Mouse (Mus musculus) kidney, embryonic 14.5 days (tissue): ENCODE measurements around the gene Olfr1246. TPM values are rescaled to one million over a fixed set of nuclear protein-coding genes. Genes with fewer than 3 reads are reported as not detected.
"Not testable (repeated sequence)": the region's sequence is repeated elsewhere in the genome, so short reads cannot be mapped to it uniquely, and the experiment has no call there.

Experiments used
- ATAC-seq: fragments of 200-750 bp; cut with Nextera tagmentation; 2 replicates; pipeline ENCODE4 v1.8.0; 2017; ENCODE audit warnings: moderate number of reproducible peaks, mild to moderate bottlenecking, moderate TSS enrichment, moderate library complexity; ENCODE audit not compliant: low FRiP score, low TSS enrichment
- H3K27ac ChIP-seq: fragments of 300-500 bp; sonication (generic); 2 replicates; pipeline ENCODE4 v1.5.1; 2014; ENCODE audit warnings: low read depth, mild to moderate bottlenecking, low read length, moderate library complexity, mixed read lengths
- H3K27me3 ChIP-seq: fragments of 300-500 bp; sonication (generic); 2 replicates; pipeline ENCODE4 v1.6.1; 2014; ENCODE audit warnings: mild to moderate bottlenecking, low read length; ENCODE audit not compliant: control insufficient read depth, insufficient read depth
- H3K36me3 ChIP-seq: fragments of 300-500 bp; sonication (generic); 2 replicates; pipeline ENCODE4 v1.6.1; 2014; ENCODE audit warnings: low read length, mixed read lengths; ENCODE audit not compliant: control insufficient read depth, insufficient read depth
- H3K4me1 ChIP-seq: fragments of 300-500 bp; sonication (generic); 2 replicates; pipeline ENCODE4 v1.6.1; 2014; ENCODE audit warnings: low read length, mixed read lengths; ENCODE audit not compliant: control insufficient read depth, insufficient read depth
- H3K4me2 ChIP-seq: fragments of 300-500 bp; sonication (generic); replicated peaks from 2 replicates; pipeline ENCODE4 v1.6.1; 2014; ENCODE audit warnings: low read depth, mild to moderate bottlenecking, low read length
- H3K4me3 ChIP-seq: fragments of 300-500 bp; sonication (generic); 2 replicates; pipeline ENCODE4 v1.5.1; 2014; ENCODE audit warnings: mild to moderate bottlenecking, low read length
- H3K9ac ChIP-seq: fragments of 300-500 bp; sonication (generic); 2 replicates; pipeline ENCODE4 v1.6.1; 2014; ENCODE audit warnings: low read depth, mild to moderate bottlenecking, low read length, moderate library complexity
- H3K9me3 ChIP-seq: fragments of 300-500 bp; sonication (generic); 2 replicates; pipeline ENCODE4 v1.6.1; 2016; ENCODE audit warnings: low read length; ENCODE audit not compliant: control insufficient read depth
- WGBS: fragments of 180-500 bp; shearing (Covaris S2); extraction: QIAGEN DNeasy Blood & Tissue Kit; methylation state at CpG from one replicate; pipeline ENCODE4 v1.1.7; 2014; 5-methylcytosine and 5-hydroxymethylcytosine counted together
- polyA plus RNA-seq: library from polyadenylated mRNA; unstranded; fragments of >200 nt; fragmentation: Nextera tagmentation; extraction: Ambion mirVana; gene quantifications from 2 replicates; pipeline ENCODE4 v1.2.1, GENCODE M21; 2014

The Olfr1246 gene
- polyA plus RNA-seq: not detected in 2 replicates

- no peak within 1 kb of the TSS for H3K9ac ChIP-seq
- H3K27me3 ChIP-seq: no peaks in the 10 kb centered on the region
- H3K4me2 ChIP-seq: no peak within 1 kb of the TSS
- no peaks in the 10 kb centered on the region for H3K36me3 ChIP-seq
- H3K9me3 ChIP-seq: no peaks in the 10 kb centered on the region
- 79% methylated on average over 2 of the region's 2 CpGs for WGBS
- no peak within 1 kb of the TSS for H3K27ac ChIP-seq
- H3K4me1 ChIP-seq: no peaks in the 10 kb centered on the region
- H3K4me3 ChIP-seq: no peak within 1 kb of the TSS
- no peak for ATAC-seq
Observed at GRCm38 (mm10) chr2:89593057-89593456, at the start of gene Olfr1246. Gene Olfr1246 (minus strand): TSS chr2:89593157.

- no peak within 1 kb of the TSS for H3K4me2 ChIP-seq
- H3K27ac ChIP-seq: no peak within 1 kb of the TSS
- H3K27me3 ChIP-seq: no peaks in the 10 kb centered on the region
- WGBS: 89% methylated on average over 2 of the region's 2 CpGs
- no peaks in the 10 kb centered on the region for H3K4me1 ChIP-seq
- no peak within 1 kb of the TSS for H3K4me3 ChIP-seq
- ATAC-seq: no peak
- H3K9me3 ChIP-seq: no peaks in the 10 kb centered on the region
- H3K9ac ChIP-seq: no peak within 1 kb of the TSS
- no peaks in the 10 kb centered on the region for H3K36me3 ChIP-seq
Observed at GRCm38 (mm10) chr2:89634883-89635282, 41.9 kb upstream of the Olfr1246 start, which contains the start of gene Olfr1249. Gene Olfr1249 (minus strand): TSS chr2:89634983.

GRCm38 (mm10) chr2:89618145-89618544, 25.2 kb upstream of the Olfr1246 start, which contains the start of gene Olfr1248:
Gene Olfr1248 (minus strand): TSS chr2:89618245.
- not testable (repeated sequence) for H3K27me3 ChIP-seq, H3K4me1 ChIP-seq, ATAC-seq, H3K9ac ChIP-seq, H3K27ac ChIP-seq, H3K36me3 ChIP-seq, H3K4me2 ChIP-seq, H3K9me3 ChIP-seq, H3K4me3 ChIP-seq
- 91% methylated on average over 1 of the region's 1 CpGs for WGBS

GRCm38 (mm10) chr2:89614030-89614429, 21.1 kb upstream of the Olfr1246 start, which contains the start of gene Olfr1247:
Gene Olfr1247 (minus strand): TSS chr2:89614130.
- no peaks in the 10 kb centered on the region for H3K9me3 ChIP-seq
- no peak within 1 kb of the TSS for H3K4me2 ChIP-seq
- H3K27me3 ChIP-seq: no peaks in the 10 kb centered on the region
- H3K9ac ChIP-seq: no peak within 1 kb of the TSS
- H3K36me3 ChIP-seq: no peaks in the 10 kb centered on the region
- no peak for ATAC-seq
- H3K4me1 ChIP-seq: no peaks in the 10 kb centered on the region
- 85% methylated on average over 2 of the region's 2 CpGs for WGBS
- no peak within 1 kb of the TSS for H3K27ac ChIP-seq
- no peak within 1 kb of the TSS for H3K4me3 ChIP-seq

- Histone ChIP-seq H3K27me3 (no peaks in the 10 kb centered on the region), H3K27ac (no peak within 1 kb of the TSS), H3K9ac (no peak within 1 kb of the TSS), H3K36me3 (no peaks in the 10 kb centered on the region), H3K9me3 (no peaks in the 10 kb centered on the region), H3K4me1 (no peaks in the 10 kb centered on the region), H3K4me2 (no peak within 1 kb of the TSS), H3K4me3 (no peak within 1 kb of the TSS)
- ATAC-seq: no peak
- WGBS: 88% methylated on average over 1 of the region's 1 CpGs
Observed at GRCm38 (mm10) chr2:89578347-89578746, 14.6 kb downstream of the Olfr1246 start, which contains the start of gene Olfr1245. Gene Olfr1245 (minus strand): TSS chr2:89578447.

GRCm38 (mm10) chr2:89562706-89563105, 30.3 kb downstream of the Olfr1246 start:
- H3K9ac ChIP-seq, ATAC-seq: not testable (repeated sequence)
- WGBS: 60% methylated on average over 2 of the region's 2 CpGs

GRCm38 (mm10) chr2:89544516-89544915, 48.4 kb downstream of the Olfr1246 start:
- Histone ChIP-seq H3K9me3 (no peaks in the 10 kb centered on the region), H3K9ac (no peak overlapping the region), H3K27me3 (no peaks in the 10 kb centered on the region), H3K27ac (no peak overlapping the region), H3K36me3 (no peaks in the 10 kb centered on the region), H3K4me2 (no peak overlapping the region), H3K4me3 (no peak overlapping the region), H3K4me1 (no peaks in the 10 kb centered on the region)
- 65% methylated on average over 2 of the region's 2 CpGs for WGBS
- ATAC-seq: no peak

More at GRCm38 (mm10) chr2:89562706-89563105, 30.3 kb downstream of the Olfr1246 start:
- H3K27ac ChIP-seq, H3K4me1 ChIP-seq, H3K27me3 ChIP-seq, H3K36me3 ChIP-seq, H3K4me2 ChIP-seq, H3K9me3 ChIP-seq, H3K4me3 ChIP-seq: not testable (repeated sequence)

GRCm38 (mm10) chr2:89539923-89540322, 53.0 kb downstream of the Olfr1246 start:
- Histone ChIP-seq H3K9me3 (no peaks in the 10 kb centered on the region), H3K36me3 (no peaks in the 10 kb centered on the region), H3K4me3 (no peak overlapping the region), H3K9ac (no peak overlapping the region), H3K27ac (no peak overlapping the region), H3K4me2 (no peak overlapping the region), H3K4me1 (no peaks in the 10 kb centered on the region), H3K27me3 (no peaks in the 10 kb centered on the region)
- no peak for ATAC-seq
- 70% methylated on average over 1 of the region's 1 CpGs for WGBS
